Mouse (Mus musculus): ENCODE data around the gene Fnip1. TPM values are rescaled to one million over a fixed set of nuclear protein-coding genes. Genes with fewer than 3 reads are reported as not detected.
"Not testable (repeated sequence)": the region's sequence is repeated elsewhere in the genome, so short reads cannot be mapped to it uniquely, and the experiment has no call there.

Fnip1 gene
- total RNA-seq (2021): 10 to 100 TPM; 34.7 to 36.4 TPM
- long read RNA-seq, experiment 1, full-length matches to known transcripts: 6 of 9 reads
- long read RNA-seq, experiment 1, partial matches to known transcripts: 1 of 9 reads
- long read RNA-seq, experiment 1, other reads (novel, unspliced or antisense): 2 of 9 reads
- long read RNA-seq, experiment 2, full-length matches to known transcripts: 1 of 3 reads
- long read RNA-seq, experiment 2, partial matches to known transcripts: 2 of 3 reads
- long read RNA-seq, experiment 2, other reads (novel, unspliced or antisense): 0 of 3 reads

DNA sequence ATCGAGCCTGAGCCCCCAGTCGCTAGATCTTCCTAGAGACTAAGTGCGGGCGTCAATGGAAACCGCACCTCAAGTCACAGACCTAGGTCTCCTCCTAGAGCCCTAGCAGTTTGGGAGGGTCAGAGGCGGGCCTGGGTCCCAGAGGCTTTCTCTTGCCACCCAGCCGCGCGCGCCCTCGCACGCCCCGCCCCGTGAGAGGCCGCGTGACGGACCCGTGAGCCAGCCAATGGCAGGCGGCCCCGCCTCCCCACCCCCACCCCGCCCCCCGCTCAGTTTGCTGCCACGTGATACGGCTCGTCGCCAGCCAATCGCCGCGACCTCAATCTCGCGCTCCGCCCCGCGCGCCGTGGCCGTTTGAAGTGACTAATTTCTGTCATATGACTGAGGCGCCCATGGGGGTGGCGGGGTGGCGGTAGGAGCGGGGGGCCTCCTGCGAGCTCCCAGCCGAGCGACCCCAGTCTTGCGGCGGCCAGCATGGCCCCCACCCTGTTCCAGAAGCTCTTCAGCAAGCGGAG, at the start of gene Fnip1:
Gene Fnip1, plus strand, starts transcription at position 377 of the 515 bp plus-strand sequence.
- peak; percentile 96 to 97 for DNase-seq

DNA sequence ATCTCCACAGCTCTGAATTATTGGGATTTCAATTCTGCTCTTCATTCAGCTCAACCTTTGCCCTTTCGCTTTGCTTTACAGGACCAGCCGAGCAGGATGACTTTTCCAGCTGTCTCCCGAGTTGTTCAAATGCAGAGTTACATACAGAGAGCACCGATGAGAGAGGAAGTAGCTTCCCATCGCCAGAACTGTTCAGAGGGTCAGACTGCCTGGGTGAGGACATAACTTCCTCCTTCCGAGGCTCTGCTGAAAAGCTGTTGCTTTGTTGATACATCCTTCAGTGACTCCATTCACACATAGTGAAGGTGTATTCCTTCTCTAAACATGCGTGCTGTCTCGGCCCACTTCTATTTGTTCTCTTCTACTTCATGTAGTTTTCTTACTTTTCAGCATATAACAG, 47.6 kb upstream of the Fnip1 start:
- DNase-seq: peak; percentile 2 to 3

DNA sequence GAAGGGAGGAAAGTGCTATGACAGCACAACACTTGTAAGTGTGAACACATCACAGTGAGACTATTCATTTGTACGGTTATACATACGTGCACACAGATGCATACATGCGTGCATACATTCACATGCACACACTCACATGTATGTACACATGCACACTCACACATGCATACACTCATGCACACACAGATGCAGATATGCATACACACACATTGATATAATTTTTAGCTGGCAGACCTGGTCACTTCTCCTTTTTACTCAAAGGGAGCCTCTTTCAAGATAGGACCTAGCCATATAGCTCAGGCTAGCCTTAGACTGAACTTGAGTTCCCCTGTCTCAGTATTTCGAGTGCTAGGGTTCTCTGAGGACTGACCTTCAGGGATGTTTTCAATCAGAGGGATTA, 46.7 kb upstream of the Fnip1 start:
- DNase-seq: no peak

- DNase-seq: no peak
Observed at GRCm38 (mm10) chr11:54396686-54397085, 41.3 kb upstream of the Fnip1 start.

GRCm38 (mm10) chr11:54398058-54398457, 39.9 kb upstream of the Fnip1 start:
- DNase-seq: no peak

DNA sequence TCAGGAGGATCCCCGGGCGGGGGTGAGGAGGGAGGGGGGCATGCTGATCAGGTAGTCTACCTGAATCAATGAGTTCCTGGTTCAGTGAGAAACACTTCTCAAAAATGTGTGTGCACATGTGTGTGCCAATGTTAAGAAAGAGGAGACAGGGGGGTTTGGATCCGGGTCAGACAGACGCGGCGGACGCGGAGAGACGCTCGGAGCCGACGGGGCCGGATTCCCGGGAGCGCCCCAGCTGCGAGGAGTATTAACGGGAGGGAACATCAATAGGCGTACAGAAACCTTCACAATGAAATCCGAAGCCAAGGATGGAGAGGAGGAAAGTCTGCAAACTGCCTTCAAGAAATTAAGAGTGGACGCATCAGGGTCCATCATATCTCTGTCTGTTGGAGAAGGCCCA, 37.2 kb upstream of the Fnip1 start:
- DNase-seq: not testable (repeated sequence)

- DNase-seq: no peak
Observed at GRCm38 (mm10) chr11:54404885-54405284, 33.1 kb upstream of the Fnip1 start.

GRCm38 (mm10) chr11:54406930-54407546, 31.0 kb upstream of the Fnip1 start:
- no peak for DNase-seq

- DNase-seq: no peak
Observed at GRCm38 (mm10) chr11:54410612-54411011, 27.4 kb upstream of the Fnip1 start.

- DNase-seq: peak in 1 of 2 experiments; percentile 11
Observed at GRCm38 (mm10) chr11:54413017-54413416, 25.0 kb upstream of the Fnip1 start.

- DNase-seq: peak in 1 of 2 experiments; percentile 21
Observed at GRCm38 (mm10) chr11:54423007-54423406, 15.0 kb upstream of the Fnip1 start.

GRCm38 (mm10) chr11:54426267-54426666, 11.7 kb upstream of the Fnip1 start:
- DNase-seq: no peak

DNA sequence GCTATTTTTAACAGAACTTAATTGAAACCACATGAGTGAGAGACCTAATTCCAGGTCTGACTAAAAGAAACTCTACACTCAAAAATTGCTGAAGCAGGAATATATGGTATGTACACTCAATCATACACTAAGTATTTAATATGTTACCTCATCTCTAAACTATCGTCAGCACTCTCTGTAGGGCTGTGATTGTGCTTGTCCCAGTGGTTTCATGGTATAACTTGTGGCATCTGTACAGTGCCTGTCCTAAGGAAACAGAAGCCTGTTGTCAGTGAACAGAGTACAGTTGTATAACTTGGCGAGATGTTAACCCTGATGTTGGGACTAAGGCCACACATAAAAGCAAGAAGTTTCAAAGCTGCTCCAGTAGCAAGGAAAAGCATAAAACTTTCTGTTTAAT, 10.9 kb upstream of the Fnip1 start:
- DNase-seq: no peak

DNA sequence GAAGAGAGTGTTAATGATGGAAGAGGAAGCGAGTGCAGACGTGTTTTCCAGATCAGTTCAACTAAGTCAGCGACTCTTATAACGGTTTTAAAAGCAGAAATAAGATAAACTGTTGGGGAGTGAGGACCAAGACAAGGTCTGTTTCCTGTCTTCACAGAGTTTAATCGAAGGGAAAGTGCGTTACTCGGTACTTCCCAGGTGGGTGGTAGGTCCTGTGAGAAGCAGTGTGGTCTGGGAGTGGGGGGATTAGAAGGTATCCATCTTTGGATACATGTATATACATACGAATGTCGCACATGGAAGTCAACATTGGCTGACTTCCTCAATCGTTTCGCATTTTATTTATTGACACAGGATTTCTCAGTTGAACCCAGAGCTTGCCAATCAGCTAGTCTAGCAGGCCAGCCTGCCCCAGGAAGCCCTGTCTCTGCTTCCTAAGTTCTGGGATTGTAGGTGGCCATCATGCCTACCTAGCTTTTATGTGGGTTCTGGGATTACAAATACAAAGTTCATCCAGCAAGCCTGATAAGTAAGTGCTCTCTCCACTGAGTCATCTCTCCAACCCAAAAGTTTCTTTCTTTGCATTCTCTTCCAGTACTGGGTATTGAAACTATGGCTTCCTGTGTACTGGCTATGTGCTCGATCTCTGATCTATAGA, 10.2 kb upstream of the Fnip1 start:
- DNase-seq: no peak

DNA sequence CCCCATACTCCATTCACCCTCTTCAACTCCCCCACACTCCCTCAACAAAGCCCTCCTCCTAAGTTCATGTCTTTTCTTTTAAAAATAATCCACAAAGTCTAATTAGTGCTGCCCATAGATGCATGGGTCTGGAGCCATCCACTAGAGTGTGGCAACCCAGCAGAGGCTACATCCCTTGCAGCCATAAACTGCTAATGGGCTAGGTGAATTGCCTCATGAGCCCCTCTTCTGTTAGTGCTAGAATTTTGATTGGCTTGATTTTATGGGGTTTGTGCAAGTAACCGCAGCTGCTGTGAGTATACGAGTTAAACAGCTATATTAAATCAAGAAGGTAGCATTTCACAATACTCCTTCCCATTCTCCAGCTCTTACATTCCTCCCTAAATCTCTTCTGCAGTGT, 8.8 kb upstream of the Fnip1 start:
- no peak for DNase-seq

- no peak for DNase-seq
Observed at GRCm38 (mm10) chr11:54435797-54436196, 2.2 kb upstream of the Fnip1 start.

- DNase-seq: no peak
Observed at GRCm38 (mm10) chr11:54437310-54437822, 633 bp upstream of the Fnip1 start.

DNA sequence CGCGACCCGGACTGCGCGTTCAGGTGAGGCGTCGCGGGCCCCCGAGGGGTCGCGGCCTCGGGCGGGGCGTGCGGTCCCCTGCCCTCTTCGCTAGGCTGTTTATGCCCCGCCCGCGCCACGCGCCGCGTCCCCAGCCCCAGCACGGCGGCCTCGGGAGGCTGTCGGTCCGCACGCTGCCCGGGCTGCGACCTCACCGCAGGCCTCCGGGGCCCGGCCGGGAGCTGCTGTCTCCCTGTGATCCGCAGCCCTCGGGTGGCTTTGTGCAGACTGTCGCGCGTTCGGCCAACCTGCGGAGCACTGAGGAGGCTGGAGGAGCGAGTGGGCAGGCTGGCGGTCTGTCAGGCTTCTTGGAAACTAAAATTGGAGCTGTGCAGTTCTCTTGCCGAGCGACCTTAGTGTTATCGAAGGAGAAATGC, 375 bp downstream of the Fnip1 start:
- DNase-seq: peak; percentile 56 to 75

GRCm38 (mm10) chr11:54438991-54439690, 1.1 kb downstream of the Fnip1 start:
- DNase-seq: no peak

- DNase-seq: no peak
Observed at GRCm38 (mm10) chr11:54439691-54440029, 1.7 kb downstream of the Fnip1 start.

GRCm38 (mm10) chr11:54450757-54451156, 12.8 kb downstream of the Fnip1 start:
- not testable (repeated sequence) for DNase-seq

DNA sequence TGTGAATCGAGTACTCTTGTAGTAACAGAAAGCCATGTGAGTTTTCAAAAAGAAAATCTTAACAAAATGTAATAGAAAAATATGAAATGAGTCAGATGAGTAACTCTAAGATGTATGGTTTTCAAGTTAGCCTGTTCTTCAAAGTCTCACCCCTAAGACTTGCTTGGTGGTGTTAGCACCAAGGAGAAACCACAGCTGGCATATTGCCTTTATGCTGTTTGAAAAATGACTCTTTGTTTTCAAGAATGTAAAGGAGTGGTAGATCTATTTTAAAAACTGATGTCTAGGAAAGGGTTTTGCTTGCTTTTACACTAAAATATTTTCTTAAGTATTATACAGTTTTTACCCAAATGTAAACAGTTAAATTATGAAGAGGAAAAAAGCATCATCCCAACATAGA, 16.5 kb downstream of the Fnip1 start:
- DNase-seq: no peak

All from heart, adult 18-20 months (tissue).